Mouse (Mus musculus): Measurements from ENCODE around the gene Gm3015. TPM values are rescaled to one million over a fixed set of nuclear protein-coding genes. Genes with fewer than 3 reads are reported as not detected.
"Not testable (repeated sequence)": the region's sequence is repeated elsewhere in the genome, so short reads cannot be mapped to it uniquely, and the experiment has no call there.

Gene Gm3015
- total RNA-seq (2014; fragmentation: Nextera tagmentation) (not detected in 2 replicates), total RNA-seq (2017) (0.27 TPM in 1 of 2 replicates, not detected in the other), polyA plus RNA-seq (2012) (not detected in 2 replicates)

GRCm38 (mm10) chr14:42768721-42769120, at the start of gene Gm3015:
TSS of gene Gm3015 (minus strand) at chr14:42768821.
- ATAC-seq (ENCODE audit: extremely low read depth, insufficient number of reproducible peaks, low FRiP score, poor library complexity, severe bottlenecking); H3K27me3 ChIP-seq (ENCODE audit: insufficient read depth, low read length); H3K36me3 ChIP-seq (replicated peaks); DNase-seq (ENCODE audit: low spot score); H3K9me3 ChIP-seq (replicated peaks); H3K4me1 ChIP-seq (ENCODE audit: insufficient read depth, low read depth, low read length); H3K4me3 ChIP-seq (ENCODE audit: low read depth, low read length): not testable (repeated sequence)

- not testable (repeated sequence) for H3K36me3 ChIP-seq (replicated peaks); DNase-seq (ENCODE audit: low spot score); H3K4me1 ChIP-seq (ENCODE audit: insufficient read depth, low read depth, low read length); ATAC-seq (ENCODE audit: extremely low read depth, insufficient number of reproducible peaks, low FRiP score, poor library complexity, severe bottlenecking); H3K9me3 ChIP-seq (replicated peaks); H3K4me3 ChIP-seq (ENCODE audit: low read depth, low read length); H3K27me3 ChIP-seq (ENCODE audit: insufficient read depth, low read length)
These were observed 29.3 kb upstream of the Gm3015 start, which contains the start of gene Gm10377 for GRCm38 (mm10) chr14:42797887-42798286. TSS of gene Gm10377 (minus strand) at chr14:42797987.

Other genes starting within 250 kb of the Gm3015 start
- gene Gm8024, start 244.5 kb downstream of the Gm3015 start, total RNA-seq (2014; fragmentation: Nextera tagmentation): not detected in 2 replicates
- gene Gm8024, start 244.5 kb downstream of the Gm3015 start, total RNA-seq (2017): 0.35 TPM in 1 of 2 replicates, not detected in the other
- not detected in 2 replicates for gene Gm8024, start 244.5 kb downstream of the Gm3015 start, polyA plus RNA-seq (2012)
- gene Gm17124, start 168.9 kb downstream of the Gm3015 start, total RNA-seq (2014; fragmentation: Nextera tagmentation): not detected in 2 replicates
- not detected in 2 replicates for gene Gm17124, start 168.9 kb downstream of the Gm3015 start, total RNA-seq (2017)
- gene Gm17124, start 168.9 kb downstream of the Gm3015 start, polyA plus RNA-seq (2012): not detected in 2 replicates
- not detected in 2 replicates for gene Gm3633, start 126.9 kb downstream of the Gm3015 start, total RNA-seq (2014; fragmentation: Nextera tagmentation)
- gene Gm3633, start 126.9 kb downstream of the Gm3015 start, total RNA-seq (2017): not detected in 2 replicates
- not detected in 2 replicates for gene Gm3633, start 126.9 kb downstream of the Gm3015 start, polyA plus RNA-seq (2012)
- not detected in 2 replicates for gene Gm10378, start 112.9 kb downstream of the Gm3015 start, total RNA-seq (2014; fragmentation: Nextera tagmentation)
- gene Gm10378, start 112.9 kb downstream of the Gm3015 start, total RNA-seq (2017): 0.52 TPM in 1 of 2 replicates, not detected in the other
- not detected in 2 replicates for gene Gm10378, start 112.9 kb downstream of the Gm3015 start, polyA plus RNA-seq (2012)
- not detected in 2 replicates for gene Gm10377, start 29.2 kb upstream of the Gm3015 start, total RNA-seq (2014; fragmentation: Nextera tagmentation)
- not detected in 2 replicates for gene Gm10377, start 29.2 kb upstream of the Gm3015 start, total RNA-seq (2017)
- not detected in 2 replicates for gene Gm10377, start 29.2 kb upstream of the Gm3015 start, polyA plus RNA-seq (2012)
- not detected in 2 replicates for gene Gm21977, start 84.7 kb upstream of the Gm3015 start, total RNA-seq (2014; fragmentation: Nextera tagmentation)
- gene Gm21977, start 84.7 kb upstream of the Gm3015 start, total RNA-seq (2017): not detected in 2 replicates
- not detected in 2 replicates for gene Gm21977, start 84.7 kb upstream of the Gm3015 start, polyA plus RNA-seq (2012)
- not detected in 2 replicates for gene Gm8082, start 224.8 kb upstream of the Gm3015 start, total RNA-seq (2014; fragmentation: Nextera tagmentation)
- 0.23 TPM in 1 of 2 replicates, not detected in the other for gene Gm8082, start 224.8 kb upstream of the Gm3015 start, total RNA-seq (2017)
- not detected in 2 replicates for gene Gm8082, start 224.8 kb upstream of the Gm3015 start, polyA plus RNA-seq (2012)
- gene Gm10376, start 246.8 kb upstream of the Gm3015 start, total RNA-seq (2014; fragmentation: Nextera tagmentation): not detected in 2 replicates
- 0.64 and 0.76 TPM in 2 replicates for gene Gm10376, start 246.8 kb upstream of the Gm3015 start, total RNA-seq (2017)
- gene Gm10376, start 246.8 kb upstream of the Gm3015 start, polyA plus RNA-seq (2012): not detected in 2 replicates

Measured in G1E (cell line).